Mouse (Mus musculus): ENCODE measurements around the gene Nsd1. TPM values are rescaled to one million over a fixed set of nuclear protein-coding genes. Genes with fewer than 3 reads are reported as not detected.

Gene Nsd1
- polyA plus RNA-seq, 1 experiment, result 32.8 TPM

GRCm38 (mm10) chr13:55361974-55362452, 152.4 kb downstream of the Nsd1 start:
- peaks cover 11% of the 10 kb centered on the region for H3K36me3 ChIP-seq (ENCODE audit: control insufficient read depth, insufficient read depth, low read length)
- under 1% methylated on average over 32 of the region's 32 CpGs for WGBS

GRCm38 (mm10) chr13:55362453-55363060, 153.0 kb downstream of the Nsd1 start, which contains the start of gene Lman2:
Lman2 (minus strand) TSS chr13:55362783.
- Histone ChIP-seq H3K27me3 (ENCODE audit: control insufficient read depth, insufficient read depth, low read length) (no peaks in the 10 kb centered on the region), H3K4me1 (replicated peaks; ENCODE audit: control insufficient read depth, insufficient read depth, low read length) (peaks cover 11% of the 10 kb centered on the region), H3K27ac (ENCODE audit: control insufficient read depth, insufficient read depth, low read length) (peak within 1 kb of the TSS; percentile 37), H3K4me3 (ENCODE audit: control insufficient read depth, insufficient read depth, low read length) (peak within 1 kb of the TSS; percentile 93), H3K36me3 (ENCODE audit: control insufficient read depth, insufficient read depth, low read length) (peaks cover 10% of the 10 kb centered on the region)
- DNase-seq, result peak; percentile 90
- TF ChIP-seq POLR2A (IDR thresholded peaks at IDR 0.05; ENCODE audit: control insufficient read depth, extremely low read depth, insufficient read depth, low read length, poor library complexity), result peak; percentile 65; the same call in 1 of the 2 replicates
- TF ChIP-seq CTCF (IDR thresholded peaks at IDR 0.05; ENCODE audit: borderline replicate concordance, control insufficient read depth, extremely low read depth, insufficient read depth, low read length, poor library complexity), result peak; percentile 31; the same call in 1 of the 2 replicates
- WGBS, result under 1% methylated on average over 35 of the region's 35 CpGs

More at GRCm38 (mm10) chr13:55361974-55362452, 152.4 kb downstream of the Nsd1 start:
- Histone ChIP-seq H3K27me3 (ENCODE audit: control insufficient read depth, insufficient read depth, low read length) (no peaks in the 10 kb centered on the region), H3K4me1 (replicated peaks; ENCODE audit: control insufficient read depth, insufficient read depth, low read length) (peaks cover 11% of the 10 kb centered on the region), H3K27ac (ENCODE audit: control insufficient read depth, insufficient read depth, low read length) (peak overlapping the region; percentile 37; the same call in 1 of the 2 replicates), H3K4me3 (ENCODE audit: control insufficient read depth, insufficient read depth, low read length) (peak overlapping the region; percentile 93)
- DNase-seq, result no peak
- TF ChIP-seq CTCF (IDR thresholded peaks at IDR 0.05; ENCODE audit: borderline replicate concordance, control insufficient read depth, extremely low read depth, insufficient read depth, low read length, poor library complexity) (no peak), POLR2A (IDR thresholded peaks at IDR 0.05; ENCODE audit: control insufficient read depth, extremely low read depth, insufficient read depth, low read length, poor library complexity) (no peak)

Other genes with a start within 250 kb of the Nsd1 start
- gene Hk3, start 188.4 kb upstream of the Nsd1 start, polyA plus RNA-seq (2012; rRNA removed), result 3.5 and 4.1 TPM in 2 replicates
- 7.8 and 8.7 TPM in 2 replicates for gene Uimc1, start 109.5 kb upstream of the Nsd1 start, polyA plus RNA-seq (2012; rRNA removed)
- gene Zfp346, start 104.5 kb upstream of the Nsd1 start, polyA plus RNA-seq (2012; rRNA removed), result 32.2 and 38.7 TPM in 2 replicates
- gene Gm17617, start 76.2 kb upstream of the Nsd1 start, polyA plus RNA-seq (2012; rRNA removed), result not detected in 2 replicates
- 0.50 and 0.63 TPM in 2 replicates for gene Fgfr4, start 57.1 kb upstream of the Nsd1 start, polyA plus RNA-seq (2012; rRNA removed)
- gene Prelid1, start 110.7 kb downstream of the Nsd1 start, polyA plus RNA-seq (2012; rRNA removed), result 493 and 534 TPM in 2 replicates
- gene Rab24, start 112.2 kb downstream of the Nsd1 start, polyA plus RNA-seq (2012; rRNA removed), result 112 and 119 TPM in 2 replicates
- 122 and 153 TPM in 2 replicates for gene Mxd3, start 120.0 kb downstream of the Nsd1 start, polyA plus RNA-seq (2012; rRNA removed)
- gene Lman2, start 153.0 kb downstream of the Nsd1 start, polyA plus RNA-seq (2012; rRNA removed), result 134 and 139 TPM in 2 replicates
- 179 and 220 TPM in 2 replicates for gene Rgs14, start 159.9 kb downstream of the Nsd1 start, polyA plus RNA-seq (2012; rRNA removed)
- gene Slc34a1, start 188.4 kb downstream of the Nsd1 start, polyA plus RNA-seq (2012; rRNA removed), result 0.83 and 6.0 TPM in 2 replicates
- not detected in 2 replicates for gene Pfn3, start 205.4 kb downstream of the Nsd1 start, polyA plus RNA-seq (2012; rRNA removed)
- gene F12, start 217.0 kb downstream of the Nsd1 start, polyA plus RNA-seq (2012; rRNA removed), result 0.39 and 1.6 TPM in 2 replicates
- gene Grk6, start 235.3 kb downstream of the Nsd1 start, polyA plus RNA-seq (2012; rRNA removed), result 228 and 238 TPM in 2 replicates